Mouse (Mus musculus) liver (tissue): ENCODE measurements around the gene Mup14.
"Not testable (repeated sequence)": the region's sequence is repeated elsewhere in the genome, so short reads cannot be mapped to it uniquely, and the experiment has no call there.

Experiments
- DNase-seq: peaks from one replicate; pipeline ENCODE4 v3.0.0-alpha.2; 2020; ENCODE audit warnings: mixed read lengths

Gene Mup14

DNA sequence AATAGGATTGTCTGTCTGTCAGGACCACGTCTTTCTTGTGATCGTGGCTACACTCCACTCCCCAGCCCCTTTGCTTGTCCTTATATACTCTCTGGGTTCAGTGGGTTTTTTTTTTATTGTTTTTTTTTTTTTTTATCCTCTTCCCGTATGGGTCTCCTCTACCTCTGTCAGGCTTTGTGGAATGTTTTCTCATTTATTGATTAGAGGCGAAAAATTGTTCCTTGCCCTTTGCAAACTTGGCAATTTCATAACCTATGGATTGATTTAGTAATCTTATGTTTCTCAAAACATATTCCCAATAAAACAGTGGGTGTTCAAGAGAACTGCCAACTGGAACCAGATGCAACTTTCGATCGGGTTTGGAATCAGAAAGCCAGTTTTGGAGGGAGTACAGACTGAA lies at the start of gene Mup14:
Mup14 (minus strand) TSS at position 101 of the 400 bp plus-strand sequence.
- DNase-seq = not testable (repeated sequence)

DNA sequence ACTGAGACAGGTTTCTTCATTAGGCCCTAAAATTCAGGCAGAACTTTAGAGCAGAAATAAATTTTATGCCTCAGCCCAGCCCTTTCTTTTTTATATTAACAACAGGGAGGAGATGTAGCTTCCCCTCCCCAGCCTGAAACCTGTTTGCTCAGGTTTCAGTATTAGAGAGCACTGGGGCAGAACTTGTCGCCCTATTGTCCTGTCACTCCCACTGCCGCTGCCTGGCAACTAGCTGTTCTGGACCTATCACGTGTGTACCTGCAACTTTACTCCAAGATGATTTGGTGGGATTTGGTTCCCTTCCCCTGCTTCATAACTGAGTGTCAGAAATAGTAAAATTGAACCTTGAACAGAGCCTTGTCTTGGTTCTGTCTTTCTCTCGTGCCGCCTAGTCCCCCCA lies 34.3 kb upstream of the Mup14 start:
- DNase-seq = not testable (repeated sequence)
